Mouse (Mus musculus): ENCODE measurements around the gene Rnase9. TPM values are rescaled to one million over a fixed set of nuclear protein-coding genes. Genes with fewer than 3 reads are reported as not detected.

Gene Rnase9
- total and polyA plus RNA-seq, 3 experiments = not detected

- Histone ChIP-seq H3K4me2 (ENCODE audit: insufficient read depth, low read depth, poor library complexity, severe bottlenecking) (no peak overlapping the region), H3K79me2 (replicated peaks; ENCODE audit: control insufficient read depth, extremely low read depth, insufficient read depth, poor library complexity, severe bottlenecking) (no peaks in the 10 kb centered on the region), H3K27ac (ENCODE audit: insufficient read depth, low read depth) (no peak overlapping the region), H3K9me3 (replicated peaks; ENCODE audit: low read length) (no peaks in the 10 kb centered on the region), H3K4me1 (ENCODE audit: control insufficient read depth in 1 of 2, insufficient read depth in 2 of 2) (peaks cover 0 to 8% of the 10 kb centered on the region in 2 experiments; a peak in 2 of 4 replicates), H3K36me3 (replicated peaks in 1 of 2; ENCODE audit: control insufficient read depth in 1 of 2, insufficient read depth in 1 of 2, low read length in 1 of 2) (no peaks in the 10 kb centered on the region), H3K27me3 (replicated peaks) (no peaks in the 10 kb centered on the region), H3K4me3 (replicated peaks in 1 of 3; ENCODE audit: low read depth in 2 of 3, low read length in 2 of 3, poor library complexity in 1 of 3) (no peak overlapping the region), H3K9ac (ENCODE audit: insufficient read depth, low read depth) (no peak overlapping the region)
- in situ Hi-C loops (cut with MboI; ENCODE audit: low pct_ligation_motif_present, low pct_unique_long_range_greater_than_20kb, low sequenced_read_pairs) (no loop called here), dilution Hi-C loops (cut with MboI; ENCODE audit: extremely low pct_ligation_motif_present, extremely low pct_unique_long_range_greater_than_20kb, low sequenced_read_pairs) (no loop called here)
- TF ChIP-seq ELF1 (IDR thresholded peaks at IDR 0.05; ENCODE audit: low read depth, low read length) = peak; percentile 34; the same call in 1 of the 2 replicates
- TF ChIP-seq ETS1 (conservative IDR thresholded peaks at IDR 0.05; ENCODE audit: low read depth, low read length) = no peak
- TF ChIP-seq TBP (conservative IDR thresholded peaks at IDR 0.05; ENCODE audit: low read depth, low read length) = no peak
- TF ChIP-seq USF1 (IDR thresholded peaks at IDR 0.05; ENCODE audit: low read depth, low read length) = no peak
- TF ChIP-seq CHD2 (IDR thresholded peaks at IDR 0.05; ENCODE audit: low read length) = no peak
- no peak for TF ChIP-seq MAFK (IDR thresholded peaks at IDR 0.05; ENCODE audit: insufficient replicate concordance, low read length)
- no peak for TF ChIP-seq ZC3H11A (IDR thresholded peaks at IDR 0.05; ENCODE audit: low read depth, low read length)
- no peak for TF ChIP-seq NELFE (IDR thresholded peaks at IDR 0.05; ENCODE audit: low read depth, low read length)
- DNase-seq (ENCODE audit: extremely low read depth) = no peak
Measured at GRCm38 (mm10) chr14:50997088-50997487, 44.6 kb downstream of the Rnase9 start.

- no peak overlapping the region; the same call in 1 of the 2 replicates for H3K9ac ChIP-seq (ENCODE audit: insufficient read depth, low read depth)
- peak; percentile 41 for DNase-seq (ENCODE audit: extremely low read depth)
- peaks cover 0 to 11% of the 10 kb centered on the region in 2 experiments; a peak in 2 of 4 replicates for H3K4me1 ChIP-seq (ENCODE audit: control insufficient read depth in 1 of 2, insufficient read depth in 2 of 2)
- no peaks in the 10 kb centered on the region for H3K27me3 ChIP-seq (replicated peaks)
- no peaks in the 10 kb centered on the region for H3K36me3 ChIP-seq (replicated peaks in 1 of 2; ENCODE audit: control insufficient read depth in 1 of 2, insufficient read depth in 1 of 2, low read length in 1 of 2)
- no peaks in the 10 kb centered on the region for H3K79me2 ChIP-seq (replicated peaks; ENCODE audit: control insufficient read depth, extremely low read depth, insufficient read depth, poor library complexity, severe bottlenecking)
- in situ Hi-C loops (cut with MboI; ENCODE audit: low pct_ligation_motif_present, low pct_unique_long_range_greater_than_20kb, low sequenced_read_pairs) (no loop called here), dilution Hi-C loops (cut with MboI; ENCODE audit: extremely low pct_ligation_motif_present, extremely low pct_unique_long_range_greater_than_20kb, low sequenced_read_pairs) (no loop called here)
- H3K4me2 ChIP-seq (ENCODE audit: insufficient read depth, low read depth, poor library complexity, severe bottlenecking) = no peak overlapping the region
- H3K27ac ChIP-seq (ENCODE audit: insufficient read depth, low read depth) = no peak overlapping the region
- H3K9me3 ChIP-seq (replicated peaks; ENCODE audit: low read length) = no peaks in the 10 kb centered on the region
- no peak overlapping the region for H3K4me3 ChIP-seq (replicated peaks in 1 of 3; ENCODE audit: low read depth in 2 of 3, low read length in 2 of 3, poor library complexity in 1 of 3)
- no peak for TF ChIP-seq NELFE (IDR thresholded peaks at IDR 0.05; ENCODE audit: low read depth, low read length)
- TF ChIP-seq GABPA (IDR thresholded peaks at IDR 0.05; ENCODE audit: insufficient replicate concordance, low read depth, low read length) = no peak
- TF ChIP-seq HCFC1 (IDR thresholded peaks at IDR 0.05; ENCODE audit: low read depth, low read length) = no peak; the same call in 1 of the 2 replicates
- TF ChIP-seq E2F4 (IDR thresholded peaks at IDR 0.05; ENCODE audit: insufficient replicate concordance, low read depth, low read length) = no peak
- TF ChIP-seq RCOR1 (conservative IDR thresholded peaks at IDR 0.05; ENCODE audit: low read depth, low read length) = no peak; the same call in 1 of the 2 replicates
- no peak for TF ChIP-seq CHD1 (IDR thresholded peaks at IDR 0.05; ENCODE audit: low read depth, low read length)
- TF ChIP-seq MAX (IDR thresholded peaks at IDR 0.05; ENCODE audit: low read length) = no peak
- no peak for TF ChIP-seq MAZ (IDR thresholded peaks at IDR 0.05; ENCODE audit: low read depth, low read length)
- TF ChIP-seq MEF2A (IDR thresholded peaks at IDR 0.05; ENCODE audit: borderline replicate concordance, low read depth, low read length) = no peak
- TF ChIP-seq ZKSCAN1 (IDR thresholded peaks at IDR 0.05; ENCODE audit: borderline replicate concordance, low read depth, low read length) = no peak
- TF ChIP-seq SMC3 (IDR thresholded peaks at IDR 0.05; ENCODE audit: low read depth, low read length) = no peak
- TF ChIP-seq JUND (conservative IDR thresholded peaks at IDR 0.05; ENCODE audit: low read depth, low read length) = no peak
- TF ChIP-seq ZNF384 (IDR thresholded peaks at IDR 0.05; ENCODE audit: low read depth, low read length) = no peak
- TF ChIP-seq KAT2A (IDR thresholded peaks at IDR 0.05; ENCODE audit: insufficient replicate concordance, low read length) = no peak
- TF ChIP-seq ELF1 (IDR thresholded peaks at IDR 0.05; ENCODE audit: low read depth, low read length) = no peak
- TF ChIP-seq CTCF (conservative IDR thresholded peaks at IDR 0.05 in 1 of 2, IDR thresholded peaks at IDR 0.05 in 1 of 2; ENCODE audit: low read depth in 2 of 2, low read length in 2 of 2) = no peak
- peak; percentile 82 for TF ChIP-seq ETS1 (conservative IDR thresholded peaks at IDR 0.05; ENCODE audit: low read depth, low read length)
- TF ChIP-seq ZMIZ1 (IDR thresholded peaks at IDR 0.05; ENCODE audit: low read depth, low read length) = no peak
- peak; percentile 41; the same call in 1 of the 2 replicates for TF ChIP-seq EP300 (IDR thresholded peaks at IDR 0.05; ENCODE audit: low read length)
- TF ChIP-seq IRF4 (IDR thresholded peaks at IDR 0.05; ENCODE audit: low read depth, low read length) = peak; percentile 91
- no peak for TF ChIP-seq POLR2A (IDR thresholded peaks at IDR 0.05; ENCODE audit: low read depth, low read length)
- peak; percentile 70 for TF ChIP-seq BHLHE40 (IDR thresholded peaks at IDR 0.05; ENCODE audit: low read depth, low read length)
- no peak for TF ChIP-seq CHD2 (IDR thresholded peaks at IDR 0.05; ENCODE audit: low read length)
- TF ChIP-seq MAFK (IDR thresholded peaks at IDR 0.05; ENCODE audit: insufficient replicate concordance, low read length) = no peak
- no peak for TF ChIP-seq SIN3A (IDR thresholded peaks at IDR 0.05; ENCODE audit: low read length)
- no peak for TF ChIP-seq MXI1 (IDR thresholded peaks at IDR 0.05; ENCODE audit: low read depth, low read length)
- TF ChIP-seq TCF12 (IDR thresholded peaks at IDR 0.05; ENCODE audit: low read depth, low read length) = no peak; the same call in 1 of the 2 replicates
- no peak for TF ChIP-seq PAX5 (IDR thresholded peaks at IDR 0.05; ENCODE audit: low read length)
- no peak for TF ChIP-seq UBTF (IDR thresholded peaks at IDR 0.05; ENCODE audit: low read depth, low read length)
- TF ChIP-seq USF1 (IDR thresholded peaks at IDR 0.05; ENCODE audit: low read depth, low read length) = peak; percentile 75
- no peak for TF ChIP-seq RAD21 (IDR thresholded peaks at IDR 0.05; ENCODE audit: low read depth, low read length)
Measured at GRCm38 (mm10) chr14:50991037-50991436, 50.6 kb downstream of the Rnase9 start.
